Mouse (Mus musculus) limb, embryonic 14.5 days (tissue): ENCODE measurements around the gene Zfp758. TPM values are rescaled to one million over a fixed set of nuclear protein-coding genes. Genes with fewer than 3 reads are reported as not detected.

Experiments
- ATAC-seq: fragments of 200-750 bp; cut with Nextera tagmentation; 2 replicates; pipeline ENCODE4 v1.8.0; 2017; ENCODE audit warnings: low read depth, moderate number of reproducible peaks, moderate TSS enrichment; ENCODE audit not compliant: low FRiP score
- DNase-seq: peaks from one replicate; pipeline ENCODE4 v3.0.0-alpha.2; 2015; ENCODE audit warnings: low spot score
- H3K27ac ChIP-seq: fragments of 300-500 bp; sonication (generic); replicated peaks from 2 replicates; pipeline ENCODE4 v1.5.1; 2014; ENCODE audit warnings: low read depth, mild to moderate bottlenecking, low read length, moderate library complexity, mixed read lengths
- H3K27me3 ChIP-seq: fragments of 300-500 bp; sonication (generic); 2 replicates; pipeline ENCODE4 v1.6.1; 2014; ENCODE audit warnings: low read length, mixed read lengths; ENCODE audit not compliant: control insufficient read depth, insufficient read depth
- H3K36me3 ChIP-seq: fragments of 300-500 bp; sonication (generic); 2 replicates; pipeline ENCODE4 v1.6.1; 2014; ENCODE audit warnings: mild to moderate bottlenecking, low read length, moderate library complexity, mixed read lengths; ENCODE audit not compliant: control insufficient read depth, insufficient read depth
- H3K4me1 ChIP-seq: fragments of 300-500 bp; sonication (generic); 2 replicates; pipeline ENCODE4 v1.6.1; 2014; ENCODE audit warnings: antibody characterized with exemption, low read length, mixed read lengths; ENCODE audit not compliant: control insufficient read depth, insufficient read depth
- H3K4me2 ChIP-seq: fragments of 300-500 bp; sonication (generic); replicated peaks from 2 replicates; pipeline ENCODE4 v1.6.1; 2014; ENCODE audit warnings: low read depth, mild to moderate bottlenecking, low read length, moderate library complexity; ENCODE audit not compliant: severe bottlenecking
- H3K4me3 ChIP-seq: fragments of 300-500 bp; sonication (generic); replicated peaks from 2 replicates; pipeline ENCODE4 v1.5.1; 2014; ENCODE audit warnings: low read length
- H3K9ac ChIP-seq: fragments of 300-500 bp; sonication (generic); 2 replicates; pipeline ENCODE4 v1.6.1; 2014; ENCODE audit warnings: mild to moderate bottlenecking, low read depth, low read length, moderate library complexity; ENCODE audit not compliant: severe bottlenecking
- H3K9me3 ChIP-seq: fragments of 300-500 bp; sonication (generic); 2 replicates; pipeline ENCODE4 v1.6.1; 2016; ENCODE audit warnings: low read length; ENCODE audit not compliant: control insufficient read depth
- POLR2A ChIP-seq: fragments of 200-500 bp; IDR thresholded peaks from 2 replicates; pipeline ENCODE4 v1.8.0; 2012; ENCODE audit warnings: inconsistent platforms, mild to moderate bottlenecking, moderate library complexity, borderline replicate concordance; ENCODE audit not compliant: insufficient read depth, insufficient read length; ENCODE audit errors: extremely low read depth
- WGBS: fragments of 180-500 bp; shearing (Covaris S2); extraction: QIAGEN DNeasy Blood & Tissue Kit; methylation state at CpG from one replicate; pipeline ENCODE4 v1.1.7; 2014; 5-methylcytosine and 5-hydroxymethylcytosine counted together
- polyA plus RNA-seq, 2 experiments: library from polyadenylated mRNA; depleted of rRNA in 1 of 2; stranded (reverse) in 1 of 2; unstranded in 1 of 2; fragments of >200 nt; fragmentation: Nextera tagmentation in 1 of 2; extraction: Ambion mirVana in 1 of 2; gene quantifications; 2 replicates each; pipeline versions ENCODE4 v1.2.1 to v1.2.3; 2012 to 2014

Gene Zfp758
- polyA plus RNA-seq, 2 experiments: 4.2 to 9.5 TPM

GRCm38 (mm10) chr17:22424636-22425354 is 63.5 kb downstream of the Zfp758 start:
- peak overlapping the region; percentile 70 for H3K9ac ChIP-seq
- 3% methylated on average over 12 of the region's 12 CpGs for WGBS
- ATAC-seq: no peak

More at GRCm38 (mm10) chr17:22424636-22425354, 63.5 kb downstream of the Zfp758 start:
- 0 out of 2 replicates have a peak overlapping the region, but pooled peaks have one; percentile 83 for H3K27ac ChIP-seq
- H3K4me3 ChIP-seq: peak overlapping the region; percentile 53
- no peaks in the 10 kb centered on the region for H3K27me3 ChIP-seq
- no peak for DNase-seq
- H3K4me2 ChIP-seq: peak overlapping the region; percentile 62
- TF ChIP-seq POLR2A: no peak
- H3K4me1 ChIP-seq: no peaks in the 10 kb centered on the region
- H3K36me3 ChIP-seq: no peaks in the 10 kb centered on the region
- no peaks in the 10 kb centered on the region for H3K9me3 ChIP-seq

Other genes with a start within 250 kb of the Zfp758 start
- gene Zfp947, start 195.3 kb upstream of the Zfp758 start, polyA plus RNA-seq (2012; rRNA removed): 0.78 and 1.2 TPM in 2 replicates
- 2.3 TPM in 2 replicates for gene Zfp947, start 195.3 kb upstream of the Zfp758 start, polyA plus RNA-seq (2014; fragmentation: Nextera tagmentation; extraction: Ambion mirVana)
- 0.96 and 1.6 TPM in 2 replicates for gene Zfp994, start 135.8 kb upstream of the Zfp758 start, polyA plus RNA-seq (2012; rRNA removed)
- gene Zfp994, start 135.8 kb upstream of the Zfp758 start, polyA plus RNA-seq (2014; fragmentation: Nextera tagmentation; extraction: Ambion mirVana): 2.7 and 2.8 TPM in 2 replicates
- gene CT030661.1, start 46.6 kb upstream of the Zfp758 start, polyA plus RNA-seq (2012; rRNA removed): 4.6 and 8.1 TPM in 2 replicates
- gene CT030661.1, start 46.6 kb upstream of the Zfp758 start, polyA plus RNA-seq (2014; fragmentation: Nextera tagmentation; extraction: Ambion mirVana): 13.3 and 13.9 TPM in 2 replicates
- gene Zfp944, start 53 bp upstream of the Zfp758 start, polyA plus RNA-seq (2012; rRNA removed): 6.5 and 9.6 TPM in 2 replicates
- gene Zfp944, start 53 bp upstream of the Zfp758 start, polyA plus RNA-seq (2014; fragmentation: Nextera tagmentation; extraction: Ambion mirVana): 13.8 and 16.7 TPM in 2 replicates
- gene Zfp946, start 62.8 kb downstream of the Zfp758 start, polyA plus RNA-seq (2012; rRNA removed): 8.9 and 11.6 TPM in 2 replicates
- gene Zfp946, start 62.8 kb downstream of the Zfp758 start, polyA plus RNA-seq (2014; fragmentation: Nextera tagmentation; extraction: Ambion mirVana): 13.6 and 16.4 TPM in 2 replicates
- not detected in 2 replicates for gene Vmn2r111, start 212.0 kb downstream of the Zfp758 start, polyA plus RNA-seq (2012; rRNA removed)
- gene Vmn2r111, start 212.0 kb downstream of the Zfp758 start, polyA plus RNA-seq (2014; fragmentation: Nextera tagmentation; extraction: Ambion mirVana): not detected in 2 replicates
- not detected in 2 replicates for gene Vmn2r112, start 239.5 kb downstream of the Zfp758 start, polyA plus RNA-seq (2012; rRNA removed)
- not detected in 2 replicates for gene Vmn2r112, start 239.5 kb downstream of the Zfp758 start, polyA plus RNA-seq (2014; fragmentation: Nextera tagmentation; extraction: Ambion mirVana)